Mouse (Mus musculus) R1 (cell line): ENCODE data around the gene Ebf3.

Experiments used
- DNase-seq: peaks from one replicate; pipeline ENCODE4 v3.0.0-alpha.2; 2018; ENCODE audit warnings: low read depth, low spot score

The Ebf3 gene

DNA sequence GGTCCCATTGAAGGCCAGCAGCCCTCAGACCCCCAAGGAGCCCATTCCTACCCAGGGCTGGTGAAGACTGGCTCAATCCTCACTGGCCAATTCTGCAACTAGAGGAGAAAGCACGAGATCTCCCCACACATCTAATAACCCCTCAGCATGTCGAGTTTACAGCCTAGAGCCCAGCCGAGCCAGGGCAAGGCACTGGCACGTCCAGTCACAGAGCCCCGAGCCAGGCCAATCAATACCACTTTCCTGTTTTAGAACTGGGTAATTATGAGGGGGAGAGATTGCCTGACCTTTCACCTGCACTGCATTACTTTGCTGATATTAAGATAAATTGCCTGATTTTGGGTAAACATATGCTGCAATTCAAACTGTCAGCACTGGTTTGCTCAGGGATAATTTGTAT is 105.7 kb downstream of the Ebf3 start:
- DNase-seq: no peak

DNA sequence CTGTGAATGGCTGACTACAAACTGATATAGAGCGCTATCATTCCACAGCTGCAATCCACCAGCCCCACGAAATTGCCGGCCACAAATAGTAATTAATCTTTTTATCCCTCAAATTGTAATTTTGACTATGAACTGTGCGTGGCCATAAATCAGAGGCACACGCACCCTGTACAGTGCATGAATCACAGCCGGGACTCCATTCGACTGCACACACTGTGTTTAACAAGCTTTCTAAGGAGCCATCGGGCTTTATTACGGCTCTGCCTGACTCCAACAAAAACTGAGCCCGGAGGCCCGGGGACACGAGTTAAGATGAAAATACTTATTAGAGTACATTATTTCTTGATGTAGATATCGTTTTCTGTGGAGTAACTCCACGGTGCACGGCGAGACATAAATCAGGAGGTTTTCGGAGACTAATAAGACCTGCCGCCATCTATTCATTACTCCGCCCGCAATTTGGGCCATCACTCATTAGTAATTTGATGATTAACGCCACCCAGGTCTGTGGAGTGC is 107.4 kb downstream of the Ebf3 start:
- no peak for DNase-seq

DNA sequence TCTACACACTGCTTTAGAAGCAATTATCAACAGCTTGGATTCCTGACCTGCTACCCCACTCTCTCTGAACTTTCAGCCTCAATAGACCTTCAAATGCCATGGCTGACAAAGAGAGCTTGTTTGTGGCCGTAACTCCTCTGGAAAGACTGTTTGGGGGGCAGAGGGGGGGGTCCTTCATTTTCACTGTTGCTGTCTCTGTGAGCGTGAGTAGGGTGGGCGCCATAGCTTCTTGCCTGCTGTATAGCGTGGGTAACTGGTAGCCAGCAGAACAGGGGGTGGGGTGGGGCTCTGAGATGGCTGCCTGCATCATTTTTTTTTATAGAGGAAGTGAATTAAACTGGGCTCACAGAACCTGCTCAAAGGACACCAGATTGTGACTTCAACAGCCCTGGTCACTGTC is 114.7 kb downstream of the Ebf3 start:
- no peak for DNase-seq

DNA sequence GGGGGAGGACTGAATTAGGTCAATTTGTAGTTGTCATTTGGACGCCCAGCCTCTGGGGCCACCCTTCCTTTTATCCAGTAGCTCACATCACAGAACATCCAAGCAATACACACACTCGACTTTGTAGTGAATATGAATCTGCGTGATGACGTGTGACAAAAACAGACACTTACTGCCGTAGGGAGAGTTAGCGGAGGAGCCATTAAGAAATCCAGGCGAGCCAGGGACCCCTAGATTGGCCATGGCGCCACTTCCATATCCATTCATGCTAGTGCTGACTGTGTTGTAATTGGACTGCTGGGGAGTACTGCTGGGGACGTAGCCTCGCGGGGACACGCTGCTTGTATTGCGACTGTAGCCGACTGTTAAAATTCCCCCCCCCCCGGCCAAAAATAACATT is 115.3 kb downstream of the Ebf3 start:
- DNase-seq: no peak

DNA sequence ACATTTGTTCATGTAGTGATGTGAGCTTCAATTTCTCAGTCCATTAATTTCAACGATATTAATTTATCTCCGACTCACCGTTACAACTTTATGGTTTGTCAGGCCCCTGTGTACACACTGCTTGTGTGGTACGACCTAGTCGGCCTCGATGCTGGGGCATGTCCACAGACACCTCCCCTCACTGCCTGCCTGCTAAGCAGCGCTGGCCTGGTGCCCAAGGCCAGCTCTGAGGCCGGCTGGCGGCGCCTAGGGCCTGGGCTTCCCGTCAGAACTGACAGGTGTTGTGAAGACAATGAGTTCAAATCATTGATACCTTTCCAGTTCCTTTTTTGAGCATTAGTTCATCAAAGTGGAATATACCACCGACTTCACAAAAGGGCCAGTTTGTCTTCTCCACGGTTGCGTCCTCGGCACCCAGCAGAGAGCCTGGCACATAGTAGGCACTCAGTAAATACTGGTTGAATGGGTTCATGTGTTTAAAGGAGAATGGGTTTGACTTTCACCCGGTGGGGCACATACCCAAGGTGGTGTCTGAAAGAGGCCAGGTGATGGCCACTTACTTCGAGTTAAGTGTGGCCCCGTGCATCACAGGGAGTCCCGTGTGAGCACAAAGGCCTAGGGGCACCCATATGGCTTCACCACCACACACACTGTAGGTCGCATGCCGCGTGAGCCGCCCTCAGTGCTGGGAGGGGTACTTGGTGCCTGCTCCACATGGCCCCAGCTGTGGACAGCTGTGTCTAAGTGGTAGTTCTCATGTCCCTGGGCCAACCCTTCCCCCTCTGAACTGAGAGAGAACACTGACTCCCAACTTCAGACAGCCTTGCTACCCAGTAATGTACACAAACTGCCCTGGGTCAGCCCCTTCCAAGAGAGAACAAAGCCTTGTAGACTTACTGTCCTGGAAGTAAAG is 116.9 kb downstream of the Ebf3 start:
- DNase-seq: no peak

DNA sequence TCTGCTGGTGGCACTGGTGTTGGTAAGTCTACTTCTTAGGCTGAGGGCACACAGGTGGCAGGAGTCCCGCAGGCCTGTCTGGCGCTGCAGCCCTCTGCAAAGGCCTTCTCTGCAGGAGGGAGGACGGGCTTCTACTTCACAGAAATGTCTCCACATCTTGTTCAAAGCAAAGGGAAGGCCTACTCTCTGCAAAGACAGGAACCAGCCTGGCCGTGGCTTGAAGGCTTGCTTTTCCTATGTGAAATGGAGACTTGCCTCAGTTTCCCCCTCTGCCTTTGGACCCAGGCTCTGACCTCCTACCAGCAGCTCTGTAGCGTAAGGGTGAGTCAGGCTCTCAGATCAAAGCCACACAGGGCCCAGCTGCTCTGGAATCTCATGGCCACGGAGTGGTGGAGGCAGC is 117.7 kb downstream of the Ebf3 start:
- DNase-seq: no peak

DNA sequence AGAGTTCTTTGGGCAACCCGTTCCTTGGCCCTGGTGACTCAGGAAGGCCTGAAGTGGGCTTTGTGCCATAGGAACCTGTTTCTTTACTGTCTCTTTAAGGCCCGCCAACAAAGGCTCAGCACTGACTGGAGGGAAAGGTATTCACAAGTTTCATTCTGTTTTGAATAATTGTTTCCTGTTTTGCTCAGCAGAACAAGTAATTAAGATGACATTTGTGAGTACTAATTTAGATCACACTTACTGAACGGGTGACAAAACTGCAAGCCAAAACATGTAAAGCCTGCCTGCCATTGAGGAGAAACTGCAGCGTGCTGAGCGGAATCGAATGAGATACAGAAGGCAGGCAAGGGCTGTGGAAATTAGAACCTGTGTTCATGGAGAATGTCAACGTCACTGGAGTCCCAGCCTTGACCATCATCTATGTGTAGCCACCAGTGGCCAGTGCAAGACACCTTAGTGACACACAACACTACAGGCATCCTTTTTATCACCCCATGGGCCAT is 121.4 kb downstream of the Ebf3 start:
- DNase-seq: no peak

DNA sequence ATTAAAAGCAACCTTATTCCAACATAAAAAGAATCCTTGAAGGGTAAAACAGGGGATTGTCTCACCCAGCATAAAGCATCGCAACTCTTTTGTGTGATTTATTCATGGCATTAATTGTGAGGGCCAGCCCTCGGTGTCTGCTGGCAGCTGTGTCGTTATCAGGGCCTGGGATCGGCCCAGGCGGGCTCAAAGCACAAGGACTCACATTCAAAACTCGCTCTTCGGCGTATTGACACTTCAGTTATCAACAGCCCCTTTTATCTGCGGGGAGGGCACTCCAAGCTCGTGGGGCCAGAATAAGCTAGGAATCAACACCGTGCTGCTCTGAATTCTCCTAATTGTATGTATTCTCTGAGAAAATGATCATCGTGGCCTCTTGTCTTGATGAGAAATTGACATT is 122.4 kb downstream of the Ebf3 start:
- no peak for DNase-seq

DNA sequence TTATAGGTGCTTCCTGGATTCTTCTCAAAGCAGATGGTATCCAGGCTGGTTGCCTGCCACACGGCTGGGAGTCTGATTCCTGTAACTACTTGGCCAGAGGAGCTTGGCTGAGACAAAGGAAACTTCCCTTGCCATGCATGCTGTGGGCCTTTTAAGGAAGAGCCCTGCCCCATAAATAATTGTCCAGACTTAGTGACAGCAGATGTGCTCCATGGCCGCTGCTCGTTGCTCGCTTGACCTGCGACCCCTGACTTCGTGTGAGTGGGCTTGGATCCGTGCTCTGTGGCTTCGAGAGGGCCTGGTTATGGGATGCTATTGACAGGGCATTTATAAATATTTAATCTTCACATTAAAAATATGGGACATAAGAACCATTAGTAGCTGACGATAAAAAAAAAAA is 142.0 kb downstream of the Ebf3 start:
- DNase-seq: no peak

DNA sequence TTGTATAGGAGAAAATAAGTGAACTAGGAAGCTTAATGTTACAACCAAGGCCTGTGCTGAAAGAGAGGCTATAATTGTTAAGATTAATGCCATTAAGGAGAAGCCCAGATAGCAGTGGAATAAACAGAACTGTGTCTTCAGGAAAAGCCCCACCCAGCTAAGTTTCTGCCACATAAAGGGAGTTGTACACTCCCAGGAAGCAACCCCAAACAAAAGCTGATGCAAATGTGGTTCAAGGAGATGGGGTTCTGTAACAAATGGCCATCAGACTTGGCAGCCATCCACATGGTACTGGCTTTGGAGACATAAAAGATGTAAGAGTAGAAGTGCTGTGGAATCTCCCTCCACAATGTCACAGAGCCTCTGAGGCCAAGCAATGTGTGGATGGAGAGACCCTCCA is 155.2 kb downstream of the Ebf3 start:
- DNase-seq: peak; percentile 46

DNA sequence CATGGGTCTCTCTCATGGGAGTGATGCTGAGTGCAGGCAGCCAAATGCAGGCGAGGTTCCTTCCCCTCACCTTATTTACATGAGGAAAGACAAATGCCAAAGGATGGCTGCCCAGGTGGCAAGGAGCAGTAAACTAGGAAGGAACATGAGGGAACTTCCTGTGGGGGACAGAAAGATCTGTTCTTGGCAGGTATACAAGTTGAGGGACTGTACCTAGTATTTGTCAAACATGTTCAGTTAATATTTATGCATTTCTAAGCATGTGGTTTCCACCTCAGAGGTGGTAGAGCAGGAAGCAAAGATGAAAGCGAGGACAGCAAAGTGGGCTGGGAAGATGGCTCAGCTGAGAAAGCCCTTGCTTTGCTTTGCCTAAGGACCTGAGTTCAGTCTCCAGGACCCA is 159.6 kb downstream of the Ebf3 start:
- DNase-seq: no peak

DNA sequence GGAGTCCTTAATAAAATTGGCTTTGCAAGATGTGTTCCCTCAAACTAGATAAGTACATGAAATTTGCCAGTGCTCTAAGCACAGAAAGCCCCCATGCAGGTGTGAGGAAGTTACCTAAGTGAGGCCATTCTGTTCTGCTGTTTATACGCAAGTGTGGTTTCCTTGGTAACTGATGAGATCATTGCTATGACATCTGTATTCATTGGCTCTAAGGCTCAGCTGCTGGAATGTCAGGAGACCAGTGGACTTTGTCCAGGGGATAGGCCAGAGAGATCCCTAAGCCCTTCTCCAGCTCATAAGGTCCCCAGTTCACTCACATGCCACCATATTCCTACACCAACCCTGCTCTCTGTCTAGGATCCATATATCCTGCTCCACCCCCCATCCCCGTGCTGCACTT is 162.4 kb downstream of the Ebf3 start:
- no peak for DNase-seq

DNA sequence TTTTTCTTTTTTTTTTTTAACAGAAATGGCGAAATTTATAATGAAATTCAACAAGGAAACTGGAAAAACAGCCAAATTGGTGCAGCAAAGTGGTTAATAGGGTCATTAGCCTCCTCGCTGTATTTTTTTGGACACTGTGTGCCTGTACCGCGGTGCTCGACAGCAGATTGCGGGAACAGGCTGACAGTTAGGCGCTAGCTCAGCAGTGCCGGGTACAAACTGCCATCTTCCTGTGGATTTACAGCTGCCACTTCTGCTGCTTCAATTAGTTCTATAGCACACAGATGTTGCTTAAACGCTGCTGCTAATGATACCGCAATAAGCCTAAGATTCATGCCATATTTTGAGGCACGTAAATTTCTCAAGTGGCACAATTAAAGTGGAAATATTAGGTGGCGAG is 167.1 kb downstream of the Ebf3 start:
- no peak for DNase-seq
